Mouse (Mus musculus) stomach, embryonic 15.5 days (tissue): ENCODE measurements around the gene Agap3. TPM values are rescaled to one million over a fixed set of nuclear protein-coding genes. Genes with fewer than 3 reads are reported as not detected.

ENCODE experiments used
- ATAC-seq: fragments of 200-750 bp; cut with Nextera tagmentation; 2 replicates; pipeline ENCODE4 v1.8.0; 2017; ENCODE audit warnings: low read depth, moderate number of reproducible peaks, moderate TSS enrichment; ENCODE audit not compliant: insufficient read depth, low FRiP score
- H3K27ac ChIP-seq: fragments of 300-500 bp; sonication (generic); 2 replicates; pipeline ENCODE4 v1.5.1; 2015; ENCODE audit warnings: mild to moderate bottlenecking, inconsistent platforms
- H3K27me3 ChIP-seq: fragments of 300-500 bp; sonication (generic); replicated peaks from 2 replicates; pipeline ENCODE4 v1.6.1; 2015; ENCODE audit warnings: inconsistent platforms
- H3K36me3 ChIP-seq: fragments of 300-500 bp; sonication (generic); 2 replicates; pipeline ENCODE4 v1.6.1; 2015; ENCODE audit warnings: inconsistent platforms
- H3K4me1 ChIP-seq: fragments of 300-500 bp; sonication (generic); 2 replicates; pipeline ENCODE4 v1.6.1; 2015; ENCODE audit warnings: inconsistent platforms
- H3K4me2 ChIP-seq: fragments of 300-500 bp; sonication (generic); 2 replicates; pipeline ENCODE4 v1.6.1; 2015; ENCODE audit warnings: mild to moderate bottlenecking, inconsistent platforms
- H3K4me3 ChIP-seq: fragments of 300-500 bp; sonication (generic); replicated peaks from 2 replicates; pipeline ENCODE4 v1.5.1; 2015; ENCODE audit warnings: inconsistent platforms
- H3K9ac ChIP-seq: fragments of 300-500 bp; sonication (generic); 2 replicates; pipeline ENCODE4 v1.6.1; 2015; ENCODE audit warnings: inconsistent platforms
- H3K9me3 ChIP-seq: fragments of 300-500 bp; sonication (generic); 2 replicates; pipeline ENCODE4 v1.6.1; 2016; ENCODE audit warnings: inconsistent platforms
- WGBS: fragments of 180-500 bp; shearing (Covaris S2); methylation state at CpG from one replicate; pipeline ENCODE4 v1.1.7; 2015; 5-methylcytosine and 5-hydroxymethylcytosine counted together
- polyA plus RNA-seq: library from polyadenylated mRNA; unstranded; fragments of >200 nt; fragmentation: Nextera tagmentation; extraction: Ambion mirVana; gene quantifications from 2 replicates; pipeline ENCODE4 v1.2.1, GENCODE M21; 2015

Agap3 gene
- polyA plus RNA-seq, 1 experiment from 2014 or later = 35.9 TPM

DNA sequence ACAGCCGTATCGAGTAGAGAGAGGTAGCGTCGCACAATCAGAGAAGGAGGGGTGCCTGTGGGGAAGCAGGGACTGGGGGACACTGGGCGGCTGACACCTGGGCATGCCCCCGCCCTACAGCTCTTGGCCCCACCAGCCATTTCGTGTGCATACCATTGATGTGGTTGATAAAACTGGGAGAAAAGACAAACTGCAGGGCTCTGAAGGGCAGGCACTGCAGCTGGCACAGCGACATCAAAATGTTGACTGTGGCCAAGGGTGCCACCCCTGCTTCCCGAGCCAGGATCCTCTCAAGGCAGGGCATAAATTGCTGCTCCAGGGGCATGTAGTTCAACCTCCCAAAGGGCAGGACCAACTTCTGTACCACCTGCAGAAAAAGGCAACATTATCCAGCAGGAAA lies 9.9 kb upstream of the Agap3 start:
- Histone ChIP-seq H3K36me3 (peaks cover 55% of the 10 kb centered on the region), H3K4me3 (no peak overlapping the region), H3K9me3 (no peaks in the 10 kb centered on the region), H3K27ac (no peak overlapping the region), H3K4me2 (no peak overlapping the region), H3K9ac (no peak overlapping the region), H3K4me1 (peaks cover 13% of the 10 kb centered on the region), H3K27me3 (no peaks in the 10 kb centered on the region)
- WGBS = 79% methylated on average over 9 of the region's 9 CpGs
- ATAC-seq = no peak

DNA sequence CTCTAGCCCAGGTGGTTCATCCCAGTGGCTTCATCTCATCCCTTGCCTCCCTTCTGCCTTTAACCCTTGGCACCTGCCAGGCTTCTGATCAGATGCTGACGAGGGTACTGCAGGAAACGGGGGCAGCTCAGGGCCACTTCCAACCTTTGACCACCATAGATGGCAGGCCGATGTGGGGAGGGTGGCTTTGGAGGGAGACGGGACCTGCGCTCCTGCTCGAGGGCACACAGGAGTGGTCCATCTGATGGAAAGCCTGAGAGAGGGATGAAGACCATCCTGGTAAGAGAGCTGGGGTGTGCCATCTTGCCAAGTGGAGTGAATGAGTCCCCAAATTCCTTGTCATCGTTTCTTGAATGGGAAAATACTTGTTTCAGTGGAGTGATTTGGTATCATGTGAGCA lies 8.8 kb upstream of the Agap3 start:
- Histone ChIP-seq H3K27me3 (no peaks in the 10 kb centered on the region), H3K4me2 (no peak overlapping the region), H3K4me1 (peaks cover 17% of the 10 kb centered on the region), H3K36me3 (peaks cover 51% of the 10 kb centered on the region), H3K9me3 (no peaks in the 10 kb centered on the region), H3K4me3 (no peak overlapping the region), H3K27ac (no peak overlapping the region), H3K9ac (no peak overlapping the region)
- 88% methylated on average over 7 of the region's 7 CpGs for WGBS
- ATAC-seq = no peak

DNA sequence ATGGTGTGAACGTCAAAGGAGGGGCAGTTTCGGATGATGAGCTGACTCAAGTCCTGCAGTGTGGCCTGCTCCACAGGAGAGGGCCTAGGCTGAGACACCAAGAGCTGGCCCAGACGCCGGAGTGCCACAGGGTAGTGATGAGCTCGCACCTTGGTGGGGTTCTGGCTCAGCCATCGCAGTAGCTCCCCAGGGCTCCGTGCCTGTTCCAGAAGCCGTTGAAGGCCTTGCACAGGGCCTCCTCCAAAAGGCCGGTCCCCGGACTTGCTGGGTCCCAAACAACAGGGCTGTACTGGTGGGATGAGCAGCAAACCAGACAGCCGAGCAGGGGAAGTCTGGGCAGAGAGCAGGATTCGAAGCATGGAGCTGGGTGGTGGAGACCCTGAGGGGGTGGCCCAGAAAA lies 8.1 kb upstream of the Agap3 start:
- Histone ChIP-seq H3K36me3 (peaks cover 46% of the 10 kb centered on the region), H3K9ac (no peak overlapping the region), H3K9me3 (no peaks in the 10 kb centered on the region), H3K4me3 (peak overlapping the region; percentile 88), H3K27ac (no peak overlapping the region), H3K4me2 (peak overlapping the region; percentile 73), H3K27me3 (no peaks in the 10 kb centered on the region), H3K4me1 (peaks cover 17% of the 10 kb centered on the region)
- WGBS = 83% methylated on average over 12 of the region's 12 CpGs
- ATAC-seq = no peak

DNA sequence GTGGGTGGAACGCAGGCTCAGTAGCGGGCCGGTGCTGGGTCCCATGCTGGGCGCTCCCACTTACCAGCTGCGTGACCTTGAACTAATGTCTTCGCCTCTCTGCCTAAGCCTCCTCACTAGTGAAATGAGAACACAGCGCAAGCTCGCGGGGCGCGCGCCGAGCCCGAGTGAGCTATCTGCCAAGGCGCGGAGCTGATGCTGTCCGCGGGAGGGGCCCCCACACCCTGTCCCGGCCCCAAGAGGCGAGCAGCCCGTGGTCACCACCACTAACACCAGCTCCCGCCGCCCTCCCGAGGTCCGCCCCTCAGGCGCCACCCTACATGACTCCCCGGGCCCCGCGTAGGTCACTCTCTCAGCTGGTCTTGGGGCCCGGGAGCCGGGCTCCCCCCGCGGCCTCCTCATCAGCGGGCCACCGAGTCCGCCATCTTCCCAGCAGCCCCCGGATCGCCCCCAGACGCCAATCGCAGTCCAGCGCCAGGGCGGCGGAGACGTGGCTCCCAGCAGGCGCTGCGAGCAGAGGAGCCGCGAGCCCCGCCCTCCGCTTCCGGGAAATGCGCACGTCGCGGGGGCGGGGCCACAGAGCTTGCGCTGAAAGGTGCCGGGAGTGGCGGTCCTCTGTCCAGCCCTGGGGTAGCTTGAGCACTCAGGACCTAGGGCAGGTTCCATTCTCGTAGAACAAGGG lies 7.1 kb upstream of the Agap3 start, which contains the start of gene Fastk:
Fastk (minus strand) TSS at position 542 of the 682 bp plus-strand sequence.
- peak; percentile 83 for ATAC-seq
- Histone ChIP-seq H3K4me2 (peak within 1 kb of the TSS; percentile 73), H3K27ac (peak within 1 kb of the TSS; percentile 93), H3K36me3 (peaks cover 36% of the 10 kb centered on the region), H3K27me3 (no peaks in the 10 kb centered on the region), H3K9me3 (no peaks in the 10 kb centered on the region), H3K4me1 (peaks cover 17% of the 10 kb centered on the region), H3K9ac (peak within 1 kb of the TSS; percentile 85), H3K4me3 (peak within 1 kb of the TSS; percentile 88)
- under 1% methylated on average over 60 of the region's 60 CpGs for WGBS

DNA sequence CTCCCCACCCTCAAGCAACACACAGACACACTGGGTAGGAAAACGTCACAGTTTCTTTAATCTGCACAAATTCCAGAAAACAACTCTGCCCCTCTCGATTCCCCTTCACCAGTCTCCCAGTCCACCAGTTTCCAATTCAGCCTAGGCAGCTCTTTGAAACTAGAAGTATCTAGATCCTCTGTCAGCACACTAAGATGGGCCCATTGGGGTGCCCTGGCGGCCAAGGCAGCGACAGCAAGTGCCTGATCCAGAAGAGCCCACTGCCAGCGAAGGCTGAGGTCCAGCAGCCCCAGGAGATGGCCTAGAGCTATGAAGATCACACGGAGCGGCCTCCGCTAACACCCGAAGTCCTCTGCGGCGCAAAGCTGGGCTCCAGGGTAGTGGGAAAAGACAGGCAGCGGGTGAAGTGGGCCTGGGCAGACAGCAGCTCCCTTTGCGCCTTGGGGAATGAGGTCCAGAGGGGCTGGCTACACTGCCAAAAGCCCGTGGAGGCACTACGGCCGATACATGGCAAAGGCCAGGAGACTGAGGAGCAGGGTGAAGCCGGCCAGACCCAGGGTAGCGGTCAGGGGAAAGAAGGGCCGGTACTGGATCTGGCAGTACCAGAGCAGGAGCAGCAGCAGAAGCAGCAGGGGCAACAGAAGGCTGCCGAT lies 6.4 kb upstream of the Agap3 start:
- Histone ChIP-seq H3K4me3 (peak overlapping the region; percentile 88), H3K27ac (peak overlapping the region; percentile 63), H3K4me2 (peak overlapping the region; percentile 73), H3K9me3 (no peaks in the 10 kb centered on the region), H3K4me1 (peaks cover 17% of the 10 kb centered on the region), H3K36me3 (peaks cover 30% of the 10 kb centered on the region), H3K27me3 (no peaks in the 10 kb centered on the region), H3K9ac (no peak overlapping the region)
- WGBS = 50% methylated on average over 20 of the region's 20 CpGs
- ATAC-seq = no peak

DNA sequence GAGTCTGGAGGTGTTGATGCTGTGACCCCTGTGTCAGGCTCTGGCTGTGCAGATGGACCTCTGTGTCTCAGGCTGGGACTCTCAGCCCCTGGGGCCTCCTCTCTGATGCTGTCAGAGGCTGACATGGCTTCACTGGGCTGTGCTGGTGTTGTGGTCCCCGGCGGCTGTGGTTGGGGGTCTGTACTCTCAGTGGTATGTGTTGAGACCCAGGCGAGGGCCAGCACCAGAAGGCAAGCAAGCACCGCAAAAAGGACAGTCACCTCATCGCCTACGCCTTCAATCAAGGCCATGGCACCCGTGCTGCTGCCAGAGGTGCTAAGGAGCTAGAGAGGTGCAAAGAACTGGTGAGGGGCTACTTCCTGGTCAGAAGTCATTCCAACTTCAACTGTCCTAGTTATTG lies 5.3 kb upstream of the Agap3 start:
- peaks cover 19% of the 10 kb centered on the region for H3K36me3 ChIP-seq
- H3K9ac ChIP-seq = no peak overlapping the region
- no peak overlapping the region for H3K4me3 ChIP-seq
- no peaks in the 10 kb centered on the region for H3K9me3 ChIP-seq
- peaks cover 20% of the 10 kb centered on the region for H3K4me1 ChIP-seq
- H3K4me2 ChIP-seq = peak overlapping the region; percentile 89; the same call in 1 of the 2 replicates
- no peaks in the 10 kb centered on the region for H3K27me3 ChIP-seq
- H3K27ac ChIP-seq = no peak overlapping the region
- no peak for ATAC-seq
- WGBS = 89% methylated on average over 7 of the region's 7 CpGs

DNA sequence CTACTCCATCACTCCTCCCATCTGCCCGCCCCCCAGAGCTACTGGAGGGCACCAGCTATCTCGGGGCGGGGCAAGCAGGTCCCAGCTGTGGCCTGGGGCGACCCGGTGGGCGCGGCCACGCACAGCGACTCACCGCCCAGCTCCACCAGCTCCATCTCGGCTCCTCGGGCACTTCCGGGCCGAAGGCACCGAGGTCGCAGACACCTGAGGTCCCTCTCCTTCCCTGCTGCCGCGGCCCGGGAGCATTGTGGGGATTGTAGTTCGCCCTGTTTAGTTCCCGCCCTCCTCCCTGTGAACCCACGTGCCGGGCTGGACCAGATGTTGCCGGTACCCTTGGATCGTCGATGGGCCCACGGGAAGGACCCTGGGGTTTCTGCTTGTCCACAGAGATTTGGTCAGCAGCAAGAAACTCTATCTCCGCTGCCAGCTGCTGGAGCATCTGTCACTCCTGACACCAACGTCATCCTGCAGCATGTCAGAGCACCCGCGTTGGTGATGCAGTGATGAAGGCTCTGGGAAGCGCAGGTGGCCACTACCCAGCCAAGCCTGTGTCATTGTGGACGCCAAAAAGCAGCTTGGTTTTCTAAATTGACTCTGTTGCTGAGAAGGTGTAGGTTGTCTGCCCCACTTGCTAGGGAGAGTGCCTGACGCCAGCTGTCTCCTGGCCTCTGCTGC lies 4.2 kb upstream of the Agap3 start, which contains the start of gene Tmub1:
Tmub1 (minus strand) TSS at position 231 of the 675 bp plus-strand sequence.
- Histone ChIP-seq H3K9me3 (no peaks in the 10 kb centered on the region), H3K27ac (peak within 1 kb of the TSS; percentile 49; the same call in 1 of the 2 replicates), H3K4me2 (peak within 1 kb of the TSS; percentile 89), H3K4me3 (peak within 1 kb of the TSS; percentile 65), H3K36me3 (peaks cover 9% of the 10 kb centered on the region; the same call in 1 of the 2 replicates), H3K27me3 (no peaks in the 10 kb centered on the region), H3K9ac (peak within 1 kb of the TSS; percentile 34; the same call in 1 of the 2 replicates), H3K4me1 (peaks cover 20% of the 10 kb centered on the region)
- 2% methylated on average over 34 of the region's 34 CpGs for WGBS
- ATAC-seq = peak; percentile 66

DNA sequence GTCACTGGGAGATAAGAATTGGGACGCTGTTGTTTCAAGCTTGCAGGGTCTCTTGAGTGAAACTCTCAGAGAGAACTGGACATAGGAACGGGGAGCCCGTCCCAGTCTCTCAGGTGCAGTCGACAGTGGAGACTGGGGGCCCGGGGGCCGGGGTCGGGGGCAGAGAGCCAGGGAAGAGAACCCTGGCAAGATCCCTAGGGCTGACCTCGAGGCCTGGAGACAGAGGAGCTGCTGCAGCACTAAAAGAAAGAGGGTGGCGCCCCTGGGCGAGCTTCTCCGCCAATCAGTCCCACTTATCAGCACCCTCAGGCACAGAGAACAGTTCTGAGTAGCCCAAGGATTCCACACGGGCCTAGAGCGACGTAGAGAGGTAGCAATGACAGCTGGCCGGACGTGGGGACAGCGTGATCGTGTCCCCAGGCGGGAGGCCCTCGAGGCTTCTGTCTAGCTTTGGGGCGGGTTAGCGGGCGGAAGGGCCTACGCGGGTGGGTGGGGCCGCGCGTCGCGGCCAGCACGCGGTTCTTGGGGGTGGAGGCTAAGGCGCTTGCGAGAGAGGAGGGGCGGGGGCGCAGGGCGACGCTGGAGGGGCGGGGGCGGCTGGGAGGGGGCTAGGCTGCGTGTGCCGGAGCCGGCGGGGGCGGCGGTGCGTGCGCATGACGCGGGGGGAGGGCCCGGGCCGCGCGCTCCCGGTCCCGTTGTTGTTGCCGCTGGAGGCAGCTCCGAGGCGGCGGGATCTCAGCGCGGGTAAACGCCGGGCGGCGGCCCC lies 530 bp upstream of the Agap3 start:
- Histone ChIP-seq H3K4me2 (peak overlapping the region; percentile 92), H3K4me3 (peak overlapping the region; percentile 86), H3K27ac (peak overlapping the region; percentile 90), H3K27me3 (no peaks in the 10 kb centered on the region), H3K9me3 (no peaks in the 10 kb centered on the region), H3K36me3 (no peaks in the 10 kb centered on the region), H3K9ac (peak overlapping the region; percentile 92), H3K4me1 (peaks cover 37% of the 10 kb centered on the region)
- 2% methylated on average over 42 of the region's 66 CpGs for WGBS
- ATAC-seq = peak; percentile 77

DNA sequence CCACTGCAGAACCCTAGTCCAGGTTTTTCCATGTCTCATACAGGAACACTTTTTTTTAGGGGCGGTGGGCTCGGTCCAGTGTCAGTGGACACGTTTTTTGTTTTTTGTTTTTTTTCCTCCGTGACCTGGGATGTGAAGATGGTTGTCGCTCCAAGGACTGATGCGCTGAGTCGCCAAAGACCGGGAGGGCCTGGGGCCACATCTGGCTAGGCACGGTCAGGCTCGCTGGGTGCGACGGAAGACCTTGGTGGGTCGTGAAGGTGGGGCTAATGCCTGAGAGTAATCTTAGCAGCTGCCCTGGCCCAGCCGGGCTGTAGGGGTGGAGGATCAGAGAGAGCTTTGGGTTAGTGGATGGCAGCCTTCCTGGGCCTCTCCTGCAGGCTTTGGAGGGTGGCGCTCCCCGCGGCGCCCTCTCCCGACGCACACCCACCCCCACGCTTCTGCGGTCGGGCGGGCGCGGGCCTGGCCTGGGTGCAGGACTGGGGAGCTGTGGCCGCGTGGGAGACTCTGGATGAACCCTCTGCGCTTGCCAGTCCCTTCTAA lies 785 bp downstream of the Agap3 start:
- peak overlapping the region; percentile 86 for H3K4me3 ChIP-seq
- H3K9me3 ChIP-seq = no peaks in the 10 kb centered on the region
- peak overlapping the region; percentile 92 for H3K4me2 ChIP-seq
- H3K27me3 ChIP-seq = no peaks in the 10 kb centered on the region
- H3K9ac ChIP-seq = peak overlapping the region; percentile 92
- peaks cover 37% of the 10 kb centered on the region for H3K4me1 ChIP-seq
- no peak for ATAC-seq
- H3K36me3 ChIP-seq = no peaks in the 10 kb centered on the region
- H3K27ac ChIP-seq = peak overlapping the region; percentile 90
- WGBS = under 1% methylated on average over 29 of the region's 29 CpGs

DNA sequence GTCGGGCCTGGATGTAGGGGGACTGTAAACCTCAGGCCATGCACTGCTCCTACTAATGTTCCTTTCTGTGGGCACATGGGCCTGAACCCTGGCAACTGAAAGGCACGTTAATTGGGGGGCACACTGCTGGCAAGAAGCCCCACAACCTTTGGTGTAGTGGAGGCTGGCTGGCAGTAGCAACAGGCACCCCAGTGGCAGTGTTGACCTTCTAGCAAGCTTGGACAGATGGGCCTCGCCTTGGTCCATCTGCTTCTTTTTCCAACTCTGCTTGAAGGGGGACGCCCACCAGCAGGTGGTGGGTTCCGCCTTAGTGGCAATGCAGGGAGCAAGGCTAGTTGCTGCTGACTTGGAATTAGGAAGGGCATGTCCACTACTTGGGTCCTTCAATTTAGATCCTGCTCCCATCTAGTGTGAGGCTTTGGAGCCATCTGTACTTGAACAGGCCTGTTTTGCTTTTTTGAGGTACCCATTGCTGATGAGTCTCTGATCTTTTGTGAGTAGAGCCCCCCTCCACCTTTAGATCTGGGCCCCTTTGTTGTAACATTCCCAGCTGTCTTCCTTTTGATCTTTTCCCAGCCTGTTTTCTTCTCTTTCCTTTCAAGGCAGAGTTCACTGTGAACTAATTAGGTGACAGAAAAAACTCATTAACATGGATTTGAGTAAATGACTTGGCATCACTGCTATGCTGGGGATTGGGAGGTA lies 1.5 kb downstream of the Agap3 start:
- Histone ChIP-seq H3K4me1 (peaks cover 34% of the 10 kb centered on the region), H3K4me3 (peak overlapping the region; percentile 86), H3K9ac (peak overlapping the region; percentile 92; the same call in 1 of the 2 replicates), H3K27me3 (no peaks in the 10 kb centered on the region), H3K27ac (peak overlapping the region; percentile 90; the same call in 1 of the 2 replicates), H3K4me2 (peak overlapping the region; percentile 92), H3K36me3 (no peaks in the 10 kb centered on the region), H3K9me3 (no peaks in the 10 kb centered on the region)
- WGBS = 18% methylated on average over 5 of the region's 5 CpGs
- ATAC-seq = no peak

DNA sequence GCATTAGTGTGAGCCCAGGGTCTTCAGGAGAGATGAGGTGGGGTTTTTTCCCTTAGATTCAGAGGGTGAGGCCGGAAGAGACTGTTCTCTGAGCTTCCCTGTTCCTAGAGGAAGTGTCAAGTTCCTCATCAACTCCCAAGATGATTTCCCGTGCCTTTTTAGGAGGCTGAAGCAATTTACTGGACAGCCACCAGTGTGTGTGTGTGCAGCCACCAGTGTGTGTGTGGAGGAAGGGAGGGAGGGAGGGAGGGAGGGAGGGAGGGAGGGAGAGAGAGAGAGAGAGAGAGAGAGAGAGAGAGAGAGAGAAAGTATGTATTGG lies 2.0 kb downstream of the Agap3 start:
- 17% methylated on average over 2 of the region's 2 CpGs for WGBS
- Histone ChIP-seq H3K4me2 (peak overlapping the region; percentile 92), H3K4me1 (peaks cover 34% of the 10 kb centered on the region), H3K27ac (peak overlapping the region; percentile 37; the same call in 1 of the 2 replicates), H3K9ac (no peak overlapping the region), H3K4me3 (peak overlapping the region; percentile 86; the same call in 1 of the 2 replicates), H3K27me3 (no peaks in the 10 kb centered on the region), H3K36me3 (no peaks in the 10 kb centered on the region), H3K9me3 (no peaks in the 10 kb centered on the region)
- no peak for ATAC-seq
